Comparison of ENCODE assay signal across 19 mouse cellular contexts in the genomic region with DNA sequence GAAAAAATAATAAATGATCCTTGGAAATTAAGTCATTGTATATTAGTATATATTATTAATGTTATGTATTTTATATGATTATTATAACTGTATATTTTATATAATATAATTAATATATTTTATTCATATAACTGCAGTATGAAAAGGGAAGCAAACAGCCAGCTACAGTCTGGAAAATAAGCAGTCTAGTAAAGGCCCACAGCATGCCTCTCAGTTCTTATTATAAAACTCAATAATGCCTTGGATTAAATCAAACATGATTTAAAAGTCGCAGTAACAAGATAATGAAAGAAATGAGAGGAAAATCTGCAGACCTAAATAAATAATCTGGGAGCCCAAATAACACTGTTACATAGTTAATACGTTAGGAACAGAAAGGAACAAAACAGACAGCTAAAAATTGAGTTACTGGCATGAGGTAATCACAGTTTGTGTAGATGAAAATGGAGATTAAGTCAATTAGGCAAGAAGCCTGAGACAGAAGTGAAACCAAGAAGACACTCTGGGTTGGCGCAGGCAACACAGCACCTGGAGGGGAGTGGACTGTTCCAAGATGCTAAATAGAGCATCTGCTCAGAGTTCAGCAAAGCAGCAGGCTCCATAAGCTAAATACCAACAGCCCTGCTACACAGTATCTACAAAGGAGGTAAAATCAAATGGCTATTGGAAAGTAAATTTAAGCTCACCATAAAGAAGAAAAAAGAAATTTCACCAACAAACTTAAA. TPM values are rescaled to one million over a fixed set of nuclear protein-coding genes. Genes with fewer than 3 reads are reported as not detected.
DNase-seq lines count a peak whose midpoint lies in the region; ATAC-seq lines count a peak whose summit lies in the region.
"Had no signal": no experiment of that assay in that cellular context is flagged by ENCODE, and none has a peak within 500 bp of the region (broad histone marks: within the 10 kb centered on the region; RNA-seq: fewer than 3 reads in every experiment).

No protein-coding gene starts in this region.

- H3K36me3 ChIP-seq in forebrain, embryonic 13.5 days (ENCODE audit: poor library complexity, severe bottlenecking) = no peaks in the 10 kb centered on the region
- no peaks in the 10 kb centered on the region for H3K36me3 ChIP-seq in forebrain, embryonic 11.5 days (ENCODE audit: control insufficient read depth, insufficient read depth, low read length)
- H3K36me3 ChIP-seq: heart, embryonic 15.5 days; liver, embryonic 13.5 days; lung, embryonic 15.5 days; midbrain, embryonic 12.5 days; neural tube, embryonic 15.5 days had no signal

- H3K9ac ChIP-seq in forebrain, embryonic 13.5 days = no peak overlapping the region
- H3K9ac ChIP-seq in forebrain, embryonic 11.5 days (ENCODE audit: low read length) = no peak overlapping the region
- H3K9ac ChIP-seq: heart, embryonic 15.5 days; liver, embryonic 13.5 days; lung, embryonic 15.5 days; midbrain, embryonic 12.5 days; neural tube, embryonic 15.5 days had no signal

- ATAC-seq in forebrain, embryonic 13.5 days = peak; percentile 96
- no peak for ATAC-seq in forebrain, embryonic 11.5 days (replicated peaks; ENCODE audit: low FRiP score)

- 0 out of 2 replicates have a peak, but pooled peaks cover 4% of the 10 kb centered on the region for H3K4me1 ChIP-seq in forebrain, embryonic 13.5 days
- H3K4me1 ChIP-seq in forebrain, embryonic 11.5 days (replicated peaks; ENCODE audit: control insufficient read depth, insufficient read depth, low read length) = no peaks in the 10 kb centered on the region
- H3K4me1 ChIP-seq: heart, embryonic 15.5 days; liver, embryonic 13.5 days; lung, embryonic 15.5 days; midbrain, embryonic 12.5 days; neural tube, embryonic 15.5 days had no signal

- H3K27ac ChIP-seq in forebrain, embryonic 13.5 days = no peak overlapping the region
- H3K27ac ChIP-seq in forebrain, embryonic 11.5 days (ENCODE audit: low read depth, low read length) = no peak overlapping the region
- H3K27ac ChIP-seq: heart, embryonic 15.5 days; liver, embryonic 13.5 days; lung, embryonic 15.5 days; midbrain, embryonic 12.5 days; neural tube, embryonic 15.5 days had no signal

- H3K9me3 ChIP-seq in forebrain, embryonic 13.5 days (replicated peaks) = no peaks in the 10 kb centered on the region
- no peaks in the 10 kb centered on the region for H3K9me3 ChIP-seq in forebrain, embryonic 11.5 days (ENCODE audit: control insufficient read depth, low read length)
- H3K9me3 ChIP-seq: heart, embryonic 15.5 days; liver, embryonic 13.5 days; lung, embryonic 15.5 days; midbrain, embryonic 12.5 days; neural tube, embryonic 15.5 days had no signal

- no peaks in the 10 kb centered on the region for H3K27me3 ChIP-seq in forebrain, embryonic 13.5 days
- no peaks in the 10 kb centered on the region for H3K27me3 ChIP-seq in forebrain, embryonic 11.5 days (ENCODE audit: control insufficient read depth, insufficient read depth, low read length)
- H3K27me3 ChIP-seq: heart, embryonic 15.5 days; liver, embryonic 13.5 days; lung, embryonic 15.5 days; midbrain, embryonic 12.5 days; neural tube, embryonic 15.5 days had no signal

- WGBS in forebrain, embryonic 13.5 days = 59% methylated on average over 3 of the region's 3 CpGs
- WGBS in forebrain, embryonic 11.5 days = 77% methylated on average over 3 of the region's 3 CpGs

- no peak overlapping the region for H3K4me3 ChIP-seq in forebrain, embryonic 13.5 days
- H3K4me3 ChIP-seq in forebrain, embryonic 11.5 days (ENCODE audit: low read depth, low read length) = no peak overlapping the region
- H3K4me3 ChIP-seq: heart, embryonic 15.5 days; liver, embryonic 13.5 days; lung, embryonic 15.5 days; midbrain, embryonic 12.5 days; myocyte; neural tube, embryonic 15.5 days had no signal

- H3K4me2 ChIP-seq in forebrain, embryonic 13.5 days = no peak overlapping the region
- H3K4me2 ChIP-seq in forebrain, embryonic 11.5 days (ENCODE audit: low read depth, low read length, severe bottlenecking) = no peak overlapping the region
- H3K4me2 ChIP-seq: heart, embryonic 15.5 days; liver, embryonic 13.5 days; lung, embryonic 15.5 days; midbrain, embryonic 12.5 days; neural tube, embryonic 15.5 days had no signal

- DNase-seq in forebrain, embryonic 11.5 days (ENCODE audit: low spot score) = no peak
- DNase-seq in layer of hippocampus, adult 18-20 months (ENCODE audit: low spot score in 2 of 2) = peak; percentile 32 to 60
- no peak for DNase-seq in layer of hippocampus, adult 9-10 months (ENCODE audit: low spot score)
- peak; percentile 66 for DNase-seq in brain, embryonic 18.5 days (ENCODE audit: low read depth, low spot score)
- peak; percentile 53 for DNase-seq in layer of hippocampus, adult 9-11 months
- no peak for DNase-seq in lung, postnatal 14 days
- DNase-seq in adrenal gland, postnatal 14 days = no peak
- DNase-seq: adrenal gland, postnatal 25 days; heart, adult 18-20 months; kidney, adult 18-20 months; kidney, postnatal 10 days; liver, embryonic 13.5 days; thymus, adult 18-20 months had no signal

RNA-seq across cellular contexts. Expression of a gene that starts 42.1 kb away (rescaled TPM):
- 5.0 and 5.4 TPM in 2 replicates for polyA plus RNA-seq in forebrain, embryonic 13.5 days (2015; fragmentation: Nextera tagmentation; extraction: Ambion mirVana)
- 4.0 and 5.1 TPM in 2 replicates for polyA plus RNA-seq in forebrain, embryonic 11.5 days (2014; fragmentation: Nextera tagmentation; extraction: Ambion mirVana)
- 10 to 100 TPM; 42.5 to 43.0 TPM for total RNA-seq in layer of hippocampus, adult 18-20 months (2021)
- total RNA-seq in adrenal gland, postnatal 14 days (2021) = 20.8 and 22.1 TPM in 2 replicates
- polyA plus RNA-seq: myocyte had no signal

Comparison
In these comparisons a context has a peak if more than half of its experiments do, and no peak if none do; other contexts are left out.
1. DNase-seq: peak in layer of hippocampus, adult 18-20 months (2 of 2), brain, embryonic 18.5 days (single experiment) and layer of hippocampus, adult 9-11 months (single experiment); none in forebrain, embryonic 11.5 days (single experiment), layer of hippocampus, adult 9-10 months (single experiment), lung, postnatal 14 days (single experiment) and adrenal gland, postnatal 14 days (single experiment).